Mouse (Mus musculus): ENCODE results near the gene Rprd2. TPM values are rescaled to one million over a fixed set of nuclear protein-coding genes. Genes with fewer than 3 reads are reported as not detected.

Rprd2 gene
- total and polyA plus RNA-seq, 3 experiments: 12.1 to 47.7 (median 35.5) TPM

DNA sequence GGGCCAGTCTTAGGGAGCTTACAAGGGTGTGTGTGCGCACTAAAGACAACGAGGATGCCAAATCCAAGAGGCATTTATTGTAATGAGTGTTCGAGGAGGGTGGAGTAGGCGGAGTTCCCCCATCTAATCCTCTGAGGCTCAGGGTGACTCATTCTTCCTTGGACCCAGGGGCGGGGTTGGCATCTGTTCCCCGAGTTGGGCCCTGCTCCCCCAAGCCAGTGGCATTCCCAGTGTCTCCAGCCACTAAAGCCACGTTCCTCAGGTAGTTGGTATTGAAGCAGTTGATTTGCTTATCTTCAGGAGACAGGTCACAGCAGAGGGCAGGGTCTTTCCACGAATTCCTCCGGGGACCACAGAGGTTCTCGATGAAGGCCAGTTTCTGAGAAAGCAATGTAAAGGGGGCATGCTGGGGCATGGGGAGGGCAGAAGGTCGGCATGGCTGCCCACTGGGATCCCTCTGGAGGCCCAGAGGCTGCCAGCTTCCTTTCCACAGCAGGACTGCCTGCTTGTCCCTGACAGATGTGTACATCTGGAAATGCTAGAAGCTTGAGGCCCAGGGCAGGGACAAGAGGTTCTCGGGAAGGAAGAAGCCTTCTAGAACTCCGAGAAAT is 84.5 kb downstream of the Rprd2 start:
- no peak for TF ChIP-seq POLR2A (IDR thresholded peaks at IDR 0.05; ENCODE audit: insufficient read depth, low read depth, low read length)
- TF ChIP-seq EP300 (IDR thresholded peaks at IDR 0.05; ENCODE audit: insufficient read depth, low read depth, low read length): no peak
- TF ChIP-seq CTCF (IDR thresholded peaks at IDR 0.05): no peak
- Histone ChIP-seq H3K27me3 (ENCODE audit: control insufficient read depth, insufficient read depth, low read length) (no peaks in the 10 kb centered on the region), H3K36me3 (ENCODE audit: control insufficient read depth, insufficient read depth, low read length) (no peaks in the 10 kb centered on the region), H3K27ac (peak overlapping the region; percentile 15; the same call in 1 of the 2 replicates), H3K4me3 (no peak overlapping the region), H3K79me2 (replicated peaks; ENCODE audit: control insufficient read depth, insufficient read depth, low read length) (no peaks in the 10 kb centered on the region), H3K9ac (ENCODE audit: low read depth, low read length) (no peak overlapping the region), H3K4me1 (ENCODE audit: control insufficient read depth, insufficient read depth, low read length) (peaks cover 10% of the 10 kb centered on the region)
- 66% methylated on average over 13 of the region's 13 CpGs for WGBS
- DNase-seq: peak; percentile 58 to 62
- intact Hi-C loops (cut with DNase I): loop anchor here (5.0 kb wide), 1 partner anchor 47 kb away; the partner anchor contains the start of gene Adamtsl4

DNA sequence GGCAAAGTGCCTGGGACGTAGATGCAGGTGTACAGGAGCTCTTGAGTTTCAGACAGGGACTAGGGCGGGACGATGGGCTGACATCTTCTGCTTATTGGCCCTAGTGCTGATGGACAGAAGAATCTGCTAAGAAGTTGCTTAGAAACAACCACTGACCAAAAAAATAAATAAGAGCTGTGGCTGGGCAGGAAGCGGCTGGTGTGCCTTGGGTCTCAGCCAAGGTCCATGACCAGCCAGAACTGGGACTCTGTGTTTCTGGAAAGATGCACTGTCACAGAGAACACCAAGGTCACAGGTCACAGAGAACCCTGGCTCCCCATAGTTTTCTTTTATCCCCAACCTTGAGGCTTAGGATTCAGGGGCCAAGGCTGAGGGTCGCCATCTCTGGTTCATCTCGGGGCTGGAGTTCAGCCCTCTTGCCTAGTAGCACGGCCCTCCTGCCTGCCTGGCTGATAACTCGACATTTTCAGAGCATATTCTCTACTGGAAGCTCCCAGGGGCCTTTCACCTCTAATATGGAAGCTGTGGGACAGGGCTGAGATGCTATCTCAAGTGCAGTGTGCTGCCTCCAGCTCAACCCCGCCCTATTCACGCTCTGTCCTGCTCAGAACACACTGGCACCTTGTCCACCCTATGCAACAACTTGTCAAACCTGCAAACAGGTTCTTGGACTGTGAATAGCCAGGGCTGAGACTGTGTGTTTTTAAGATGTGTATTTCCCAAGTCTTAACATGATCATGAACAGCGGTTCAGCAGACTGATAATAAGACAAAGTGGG is 85.7 kb downstream of the Rprd2 start:
- H3K4me3 ChIP-seq: no peak overlapping the region
- peak overlapping the region; percentile 40 for H3K27ac ChIP-seq
- H3K9ac ChIP-seq (ENCODE audit: low read depth, low read length): no peak overlapping the region
- no peaks in the 10 kb centered on the region for H3K36me3 ChIP-seq (ENCODE audit: control insufficient read depth, insufficient read depth, low read length)
- intact Hi-C loops (cut with DNase I): loop anchor here (5.0 kb wide), 1 partner anchor 46 kb away; the partner anchor contains the start of gene Adamtsl4
- no peaks in the 10 kb centered on the region for H3K27me3 ChIP-seq (ENCODE audit: control insufficient read depth, insufficient read depth, low read length)
- peak; percentile 51 to 75 for DNase-seq
- no peaks in the 10 kb centered on the region for H3K79me2 ChIP-seq (replicated peaks; ENCODE audit: control insufficient read depth, insufficient read depth, low read length)
- 0 out of 2 replicates have a peak, but pooled peaks have one; percentile 16 for TF ChIP-seq EP300 (IDR thresholded peaks at IDR 0.05; ENCODE audit: insufficient read depth, low read depth, low read length)
- TF ChIP-seq POLR2A (IDR thresholded peaks at IDR 0.05; ENCODE audit: insufficient read depth, low read depth, low read length): no peak
- WGBS: 53% methylated on average over 11 of the region's 11 CpGs
- peaks cover 8% of the 10 kb centered on the region for H3K4me1 ChIP-seq (ENCODE audit: control insufficient read depth, insufficient read depth, low read length)

DNA sequence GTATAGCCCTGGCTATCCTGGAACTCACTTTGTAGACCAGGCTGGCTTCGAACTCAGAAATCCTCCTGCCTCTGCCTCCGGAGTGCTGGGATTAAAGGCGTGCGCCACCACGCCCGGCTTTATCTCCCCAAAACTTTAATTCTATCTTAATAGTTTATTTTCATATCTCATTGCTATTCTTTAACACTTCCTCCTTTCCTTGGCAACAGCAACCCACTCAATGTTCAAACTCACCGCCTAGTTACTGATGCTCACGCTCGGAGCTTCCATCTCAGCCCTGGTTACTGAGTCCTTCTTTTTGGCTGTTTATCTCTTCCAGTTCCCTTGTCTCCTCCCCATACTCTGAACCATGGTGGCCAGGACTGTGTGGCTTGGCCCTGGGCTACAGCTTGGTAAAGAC is 86.4 kb downstream of the Rprd2 start:
- no peaks in the 10 kb centered on the region for H3K27me3 ChIP-seq (ENCODE audit: control insufficient read depth, insufficient read depth, low read length)
- TF ChIP-seq EP300 (IDR thresholded peaks at IDR 0.05; ENCODE audit: insufficient read depth, low read depth, low read length) (no peak), POLR2A (IDR thresholded peaks at IDR 0.05; ENCODE audit: insufficient read depth, low read depth, low read length) (no peak), CTCF (IDR thresholded peaks at IDR 0.05) (no peak)
- 84% methylated on average over 9 of the region's 9 CpGs for WGBS
- H3K27ac ChIP-seq: peak overlapping the region; percentile 26; the same call in 1 of the 2 replicates
- intact Hi-C loops (cut with DNase I): loop anchor here (5.0 kb wide), 1 partner anchor 45 kb away; the partner anchor contains the start of gene Adamtsl4
- DNase-seq: no peak
- no peak overlapping the region for H3K4me3 ChIP-seq
- H3K9ac ChIP-seq (ENCODE audit: low read depth, low read length): no peak overlapping the region
- H3K4me1 ChIP-seq (ENCODE audit: control insufficient read depth, insufficient read depth, low read length): peaks cover 8% of the 10 kb centered on the region
- H3K36me3 ChIP-seq (ENCODE audit: control insufficient read depth, insufficient read depth, low read length): no peaks in the 10 kb centered on the region
- H3K79me2 ChIP-seq (replicated peaks; ENCODE audit: control insufficient read depth, insufficient read depth, low read length): no peaks in the 10 kb centered on the region

DNA sequence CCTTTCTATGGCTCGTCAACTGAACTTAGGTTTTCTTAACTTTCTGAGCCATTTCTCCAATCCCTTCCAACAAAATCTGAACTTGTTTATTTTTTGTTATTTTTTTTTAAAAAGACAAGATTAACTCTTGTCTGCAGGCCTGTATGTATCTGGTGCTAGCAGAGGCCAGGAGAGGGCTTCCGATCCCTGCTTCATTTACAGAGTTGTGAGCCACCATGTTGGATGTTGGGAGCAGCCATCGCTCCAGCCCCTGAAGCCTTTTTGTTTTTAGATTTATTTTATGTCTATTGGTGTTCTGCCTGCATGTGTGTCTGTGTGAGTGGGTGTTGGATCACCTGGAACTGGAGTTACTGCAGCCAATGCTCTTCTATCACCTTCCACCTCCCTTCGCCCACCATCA is 86.9 kb downstream of the Rprd2 start:
- TF ChIP-seq CTCF (IDR thresholded peaks at IDR 0.05) (peak; percentile 49), POLR2A (IDR thresholded peaks at IDR 0.05; ENCODE audit: insufficient read depth, low read depth, low read length) (no peak), EP300 (IDR thresholded peaks at IDR 0.05; ENCODE audit: insufficient read depth, low read depth, low read length) (no peak)
- Histone ChIP-seq H3K27ac (no peak overlapping the region), H3K36me3 (ENCODE audit: control insufficient read depth, insufficient read depth, low read length) (no peaks in the 10 kb centered on the region), H3K4me3 (no peak overlapping the region), H3K27me3 (ENCODE audit: control insufficient read depth, insufficient read depth, low read length) (no peaks in the 10 kb centered on the region), H3K4me1 (ENCODE audit: control insufficient read depth, insufficient read depth, low read length) (peaks cover 8% of the 10 kb centered on the region), H3K9ac (ENCODE audit: low read depth, low read length) (no peak overlapping the region), H3K79me2 (replicated peaks; ENCODE audit: control insufficient read depth, insufficient read depth, low read length) (no peaks in the 10 kb centered on the region)
- 88% methylated on average over 4 of the region's 4 CpGs for WGBS
- no peak for DNase-seq
- intact Hi-C loops (cut with DNase I): loop anchor here (5.0 kb wide), 1 partner anchor 45 kb away; the partner anchor contains the start of gene Adamtsl4

DNA sequence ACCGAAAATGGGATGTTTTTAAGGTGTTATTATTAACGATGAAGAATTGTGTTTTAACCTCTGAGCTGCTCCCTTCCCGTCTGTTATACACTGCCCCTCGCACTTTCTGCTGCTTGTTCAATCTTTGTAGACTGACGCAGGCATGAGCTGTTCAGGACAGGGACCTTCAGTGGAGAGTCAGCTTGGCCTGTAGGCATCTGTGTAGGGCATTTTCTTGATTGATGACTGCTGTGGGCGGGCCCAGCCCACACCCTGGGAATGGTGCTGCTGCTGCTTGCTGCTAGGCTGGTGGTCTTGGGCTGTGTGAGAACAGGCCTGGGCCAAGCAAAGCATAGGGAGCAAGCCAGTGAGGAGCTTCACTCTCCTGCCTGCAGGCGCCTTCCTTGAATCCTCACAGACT is 88.2 kb downstream of the Rprd2 start:
- Histone ChIP-seq H3K4me3 (no peak overlapping the region), H3K4me1 (ENCODE audit: control insufficient read depth, insufficient read depth, low read length) (peaks cover 8% of the 10 kb centered on the region), H3K9ac (ENCODE audit: low read depth, low read length) (no peak overlapping the region), H3K36me3 (ENCODE audit: control insufficient read depth, insufficient read depth, low read length) (no peaks in the 10 kb centered on the region), H3K27me3 (ENCODE audit: control insufficient read depth, insufficient read depth, low read length) (no peaks in the 10 kb centered on the region), H3K79me2 (replicated peaks; ENCODE audit: control insufficient read depth, insufficient read depth, low read length) (no peaks in the 10 kb centered on the region), H3K27ac (no peak overlapping the region)
- TF ChIP-seq POLR2A (IDR thresholded peaks at IDR 0.05; ENCODE audit: insufficient read depth, low read depth, low read length): no peak
- 94% methylated on average over 7 of the region's 7 CpGs for WGBS
- DNase-seq: no peak
- intact Hi-C loops (cut with DNase I): loop anchor here (5.0 kb wide), 1 partner anchor 43 kb away; the partner anchor contains the start of gene Adamtsl4

DNA sequence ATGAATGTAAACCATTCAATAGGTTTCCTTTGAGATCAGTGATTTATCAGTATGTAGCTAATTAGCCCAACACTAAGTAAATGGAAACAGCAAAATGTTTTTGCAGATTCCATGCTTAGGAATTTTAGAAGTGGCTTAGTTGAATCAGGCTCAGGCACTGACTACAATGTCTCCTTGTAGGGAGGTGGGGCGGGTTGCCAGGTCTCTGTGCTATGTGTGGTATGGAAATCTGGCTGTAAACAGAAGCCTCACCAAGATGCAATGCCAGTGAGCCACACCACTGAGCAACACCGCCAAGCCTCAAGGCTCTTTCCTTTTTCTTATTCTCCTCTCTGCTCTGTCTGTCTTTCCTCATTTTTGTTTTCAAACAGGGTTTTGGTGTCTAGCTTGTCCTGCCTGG is 89.8 kb downstream of the Rprd2 start:
- Histone ChIP-seq H3K79me2 (replicated peaks; ENCODE audit: control insufficient read depth, insufficient read depth, low read length) (no peaks in the 10 kb centered on the region), H3K9ac (ENCODE audit: low read depth, low read length) (no peak overlapping the region), H3K27me3 (ENCODE audit: control insufficient read depth, insufficient read depth, low read length) (no peaks in the 10 kb centered on the region), H3K36me3 (ENCODE audit: control insufficient read depth, insufficient read depth, low read length) (no peaks in the 10 kb centered on the region), H3K27ac (no peak overlapping the region; the same call in 1 of the 2 replicates), H3K4me3 (no peak overlapping the region), H3K4me1 (ENCODE audit: control insufficient read depth, insufficient read depth, low read length) (peaks cover 8% of the 10 kb centered on the region)
- intact Hi-C loops (cut with DNase I): no loop called here
- 62% methylated on average over 2 of the region's 2 CpGs for WGBS
- no peak for DNase-seq
- TF ChIP-seq CTCF (IDR thresholded peaks at IDR 0.05): no peak
- TF ChIP-seq EP300 (IDR thresholded peaks at IDR 0.05; ENCODE audit: insufficient read depth, low read depth, low read length): no peak
- no peak for TF ChIP-seq POLR2A (IDR thresholded peaks at IDR 0.05; ENCODE audit: insufficient read depth, low read depth, low read length)

Measured in heart, adult 2 months (tissue).